Mouse (Mus musculus): Measurements from ENCODE around the gene Oaz2.

GRCm38 (mm10) chr9:65695646-65696045 lies 27.8 kb downstream of the Oaz2 start:
- TF ChIP-seq CTCF (conservative IDR thresholded peaks at IDR 0.05; ENCODE audit: low read length) (no peak), NANOG (IDR thresholded peaks at IDR 0.05; ENCODE audit: borderline replicate concordance, low read length) (no peak)

Measured in E14TG2a.4 (cell line).